Mouse (Mus musculus) heart, embryonic 13.5 days (tissue): ENCODE measurements around the gene Wnk2. TPM values are rescaled to one million over a fixed set of nuclear protein-coding genes. Genes with fewer than 3 reads are reported as not detected.

ENCODE experiments used
- ATAC-seq: fragments of 200-750 bp; cut with Nextera tagmentation; 2 replicates; pipeline ENCODE4 v1.8.0; 2017; ENCODE audit warnings: moderate TSS enrichment; ENCODE audit not compliant: insufficient number of reproducible peaks, low FRiP score, low TSS enrichment; ENCODE audit errors: extremely low read depth
- H3K27ac ChIP-seq: fragments of 300-500 bp; sonication (generic); replicated peaks from 2 replicates; pipeline ENCODE4 v1.5.1; 2015; ENCODE audit warnings: moderate library complexity, mild to moderate bottlenecking, inconsistent platforms
- H3K27me3 ChIP-seq: fragments of 300-500 bp; sonication (generic); replicated peaks from 2 replicates; pipeline ENCODE4 v1.6.1; 2015; ENCODE audit warnings: mild to moderate bottlenecking, inconsistent platforms
- H3K36me3 ChIP-seq: fragments of 300-500 bp; sonication (generic); 2 replicates; pipeline ENCODE4 v1.6.1; 2015; ENCODE audit warnings: mild to moderate bottlenecking, inconsistent platforms
- H3K4me1 ChIP-seq: fragments of 300-500 bp; sonication (generic); 2 replicates; pipeline ENCODE4 v1.6.1; 2015; ENCODE audit warnings: inconsistent platforms
- H3K4me2 ChIP-seq: fragments of 300-500 bp; sonication (generic); 2 replicates; pipeline ENCODE4 v1.6.1; 2015; ENCODE audit warnings: inconsistent platforms, mild to moderate bottlenecking, moderate library complexity
- H3K4me3 ChIP-seq: fragments of 300-500 bp; sonication (generic); 2 replicates; pipeline ENCODE4 v1.5.1; 2015; ENCODE audit warnings: moderate library complexity, mild to moderate bottlenecking, inconsistent platforms
- H3K9ac ChIP-seq: fragments of 300-500 bp; sonication (generic); 2 replicates; pipeline ENCODE4 v1.6.1; 2015; ENCODE audit warnings: inconsistent platforms, mild to moderate bottlenecking, moderate library complexity
- H3K9me3 ChIP-seq: fragments of 300-500 bp; sonication (generic); 2 replicates; pipeline ENCODE4 v1.6.1; 2016; ENCODE audit warnings: inconsistent platforms
- WGBS: fragments of 180-500 bp; shearing (Covaris S2); methylation state at CpG from one replicate; pipeline ENCODE4 v1.1.7; 2015; ENCODE audit warnings: mixed read lengths; 5-methylcytosine and 5-hydroxymethylcytosine counted together
- polyA plus RNA-seq: library from polyadenylated mRNA; unstranded; fragments of >200 nt; fragmentation: Nextera tagmentation; extraction: Ambion mirVana; gene quantifications from 2 replicates; pipeline ENCODE4 v1.2.1, GENCODE M21; 2015

Wnk2 gene
- polyA plus RNA-seq, 1 experiment from 2014 or later = 1.5 TPM

DNA sequence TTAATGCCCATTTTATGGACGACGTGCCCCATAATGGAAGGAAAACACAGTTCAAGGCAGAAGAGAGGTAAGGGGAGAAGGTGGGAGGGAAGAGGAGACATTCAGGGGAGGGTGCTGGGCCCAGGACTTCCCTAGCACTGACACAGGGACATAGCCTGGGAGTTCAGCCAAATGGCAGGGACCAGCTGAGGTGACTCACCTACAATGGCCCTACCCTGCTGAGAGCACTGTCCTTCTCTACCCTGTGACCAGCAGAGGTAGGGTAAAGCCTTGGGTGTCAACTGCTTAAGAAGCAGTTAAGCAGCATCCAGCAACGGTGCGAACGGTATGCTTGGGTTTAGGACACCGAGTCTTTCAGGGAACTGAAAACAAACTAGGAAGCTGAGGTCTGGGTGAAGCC, 58.9 kb downstream of the Wnk2 start:
- no peak overlapping the region for H3K9ac ChIP-seq
- WGBS = 85% methylated on average over 6 of the region's 6 CpGs
- H3K9me3 ChIP-seq = no peaks in the 10 kb centered on the region
- no peaks in the 10 kb centered on the region for H3K27me3 ChIP-seq
- H3K4me2 ChIP-seq = no peak overlapping the region
- no peak overlapping the region for H3K27ac ChIP-seq
- H3K4me1 ChIP-seq = peaks cover 15% of the 10 kb centered on the region
- no peak for ATAC-seq
- 0 out of 2 replicates have a peak, but pooled peaks cover 3% of the 10 kb centered on the region for H3K36me3 ChIP-seq
- no peak overlapping the region for H3K4me3 ChIP-seq

DNA sequence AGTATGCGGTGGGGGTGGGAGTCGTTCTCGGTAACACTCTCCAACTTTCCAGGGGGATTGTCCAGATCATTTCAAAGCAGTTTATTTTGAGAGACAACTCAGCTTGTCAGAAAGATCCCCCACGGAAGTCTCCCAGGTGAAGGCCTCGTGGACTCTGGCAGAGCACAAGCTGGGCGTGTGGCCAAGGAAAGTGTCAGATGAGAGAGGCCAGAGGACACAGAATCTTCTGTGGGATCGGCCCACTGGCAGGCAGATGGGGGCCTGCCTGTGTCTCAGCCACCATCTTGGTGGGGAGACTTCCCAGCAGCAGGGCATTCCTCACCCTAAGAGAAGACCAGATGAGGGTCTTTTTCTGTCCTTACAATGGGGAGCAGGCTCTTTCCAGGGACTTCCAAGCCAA, 60.4 kb downstream of the Wnk2 start:
- no peaks in the 10 kb centered on the region for H3K9me3 ChIP-seq
- no peak overlapping the region for H3K4me3 ChIP-seq
- 0 out of 2 replicates have a peak, but pooled peaks cover 3% of the 10 kb centered on the region for H3K36me3 ChIP-seq
- no peak overlapping the region for H3K4me2 ChIP-seq
- peaks cover 15% of the 10 kb centered on the region for H3K4me1 ChIP-seq
- H3K9ac ChIP-seq = no peak overlapping the region
- no peaks in the 10 kb centered on the region for H3K27me3 ChIP-seq
- ATAC-seq = no peak
- peak overlapping the region; percentile 72 for H3K27ac ChIP-seq
- 27% methylated on average over 7 of the region's 7 CpGs for WGBS

DNA sequence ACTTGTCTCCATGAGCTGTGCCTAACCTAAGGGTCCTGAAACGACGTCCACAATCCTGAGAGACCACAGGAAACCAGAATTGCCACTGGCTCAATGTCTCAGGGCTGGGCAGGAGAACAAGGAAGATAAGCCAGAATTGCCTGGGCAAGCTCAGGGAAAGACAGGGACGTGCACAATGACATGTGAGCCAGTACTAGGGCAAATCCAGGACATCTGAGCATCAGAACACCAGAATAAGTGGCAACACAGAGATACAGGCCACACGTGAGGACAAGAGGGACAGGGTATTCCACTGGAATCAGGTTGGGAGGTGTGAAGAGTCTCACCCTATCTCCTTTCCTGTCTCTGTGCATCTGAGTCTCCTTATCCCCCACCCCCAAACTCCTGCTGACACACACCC, 61.4 kb downstream of the Wnk2 start:
- no peak overlapping the region for H3K4me3 ChIP-seq
- no peaks in the 10 kb centered on the region for H3K27me3 ChIP-seq
- H3K4me1 ChIP-seq = peaks cover 15% of the 10 kb centered on the region
- H3K4me2 ChIP-seq = no peak overlapping the region
- H3K9ac ChIP-seq = no peak overlapping the region
- H3K9me3 ChIP-seq = no peaks in the 10 kb centered on the region
- H3K36me3 ChIP-seq = no peaks in the 10 kb centered on the region
- H3K27ac ChIP-seq = peak overlapping the region; percentile 72; the same call in 1 of the 2 replicates
- ATAC-seq = no peak
- 38% methylated on average over 4 of the region's 4 CpGs for WGBS

DNA sequence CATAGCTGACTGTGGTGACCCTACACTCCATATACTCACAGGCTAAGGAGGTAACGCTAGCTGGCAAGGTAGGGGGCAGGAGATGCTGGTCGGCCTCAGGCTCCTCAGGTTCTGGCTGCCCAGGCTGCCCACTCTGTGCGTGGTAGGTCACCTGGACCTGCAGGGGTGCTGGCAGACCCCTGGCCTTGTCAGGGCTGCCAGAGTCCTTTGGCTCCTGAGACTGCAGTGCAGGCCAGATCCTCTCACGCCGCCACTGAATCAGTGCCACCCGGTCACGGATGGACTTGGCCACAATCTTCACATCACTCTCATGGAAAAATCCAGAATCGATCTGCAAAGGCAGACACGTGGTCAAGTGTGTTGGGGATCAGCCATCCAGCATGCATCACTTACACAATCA, 62.6 kb downstream of the Wnk2 start:
- Histone ChIP-seq H3K4me2 (no peak overlapping the region), H3K36me3 (no peaks in the 10 kb centered on the region), H3K4me1 (peaks cover 15% of the 10 kb centered on the region), H3K27me3 (no peaks in the 10 kb centered on the region), H3K27ac (no peak overlapping the region), H3K9ac (no peak overlapping the region), H3K9me3 (no peaks in the 10 kb centered on the region), H3K4me3 (no peak overlapping the region)
- 89% methylated on average over 9 of the region's 9 CpGs for WGBS
- no peak for ATAC-seq

DNA sequence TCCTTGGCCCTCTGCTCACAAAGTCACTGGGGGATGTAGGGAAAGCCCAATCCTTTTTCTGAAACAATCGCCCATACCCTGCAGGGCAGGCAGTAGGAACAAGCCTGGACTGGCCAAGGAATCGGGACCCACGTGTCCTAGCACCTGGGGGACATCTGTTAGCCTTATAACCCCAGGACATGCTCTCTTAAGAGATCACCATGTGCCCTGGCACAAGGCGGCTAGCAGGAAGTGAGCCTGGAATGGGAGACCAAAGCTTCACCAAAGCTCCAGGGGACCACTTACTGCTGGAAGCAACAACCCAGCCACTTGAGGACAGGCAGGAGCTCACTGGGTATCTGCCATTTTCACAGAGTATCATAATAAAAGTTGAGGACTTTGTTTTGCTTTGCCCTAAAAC, 63.0 kb downstream of the Wnk2 start:
- H3K9ac ChIP-seq = no peak overlapping the region
- H3K36me3 ChIP-seq = no peaks in the 10 kb centered on the region
- WGBS = 70% methylated on average over 4 of the region's 4 CpGs
- no peaks in the 10 kb centered on the region for H3K9me3 ChIP-seq
- ATAC-seq = no peak
- H3K4me1 ChIP-seq = peaks cover 15% of the 10 kb centered on the region
- no peak overlapping the region for H3K4me2 ChIP-seq
- H3K27ac ChIP-seq = no peak overlapping the region
- H3K4me3 ChIP-seq = no peak overlapping the region
- no peaks in the 10 kb centered on the region for H3K27me3 ChIP-seq

DNA sequence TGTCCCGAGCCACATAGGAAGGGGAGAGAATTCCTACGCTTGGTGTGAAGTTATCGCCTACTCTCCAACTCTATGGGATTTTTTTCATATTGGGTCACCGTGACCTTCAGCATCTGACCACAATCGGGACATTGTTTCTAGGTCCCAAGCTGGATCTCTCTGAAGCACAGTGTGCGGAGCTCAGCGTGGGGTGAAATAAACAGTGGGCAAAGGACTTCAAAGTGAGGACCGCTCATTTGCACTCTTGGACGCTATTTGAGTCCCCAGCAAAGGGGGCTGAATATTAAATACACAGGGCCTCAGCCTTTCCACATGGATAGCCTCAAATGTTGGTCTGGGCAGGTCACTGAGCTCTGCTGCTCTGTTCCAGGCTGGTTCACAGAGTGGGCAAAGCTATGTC, 63.9 kb downstream of the Wnk2 start:
- H3K36me3 ChIP-seq = no peaks in the 10 kb centered on the region
- no peaks in the 10 kb centered on the region for H3K27me3 ChIP-seq
- no peak overlapping the region for H3K4me3 ChIP-seq
- 75% methylated on average over 9 of the region's 9 CpGs for WGBS
- no peaks in the 10 kb centered on the region for H3K9me3 ChIP-seq
- no peak overlapping the region for H3K27ac ChIP-seq
- no peak for ATAC-seq
- H3K9ac ChIP-seq = no peak overlapping the region
- peaks cover 15% of the 10 kb centered on the region for H3K4me1 ChIP-seq
- H3K4me2 ChIP-seq = no peak overlapping the region

DNA sequence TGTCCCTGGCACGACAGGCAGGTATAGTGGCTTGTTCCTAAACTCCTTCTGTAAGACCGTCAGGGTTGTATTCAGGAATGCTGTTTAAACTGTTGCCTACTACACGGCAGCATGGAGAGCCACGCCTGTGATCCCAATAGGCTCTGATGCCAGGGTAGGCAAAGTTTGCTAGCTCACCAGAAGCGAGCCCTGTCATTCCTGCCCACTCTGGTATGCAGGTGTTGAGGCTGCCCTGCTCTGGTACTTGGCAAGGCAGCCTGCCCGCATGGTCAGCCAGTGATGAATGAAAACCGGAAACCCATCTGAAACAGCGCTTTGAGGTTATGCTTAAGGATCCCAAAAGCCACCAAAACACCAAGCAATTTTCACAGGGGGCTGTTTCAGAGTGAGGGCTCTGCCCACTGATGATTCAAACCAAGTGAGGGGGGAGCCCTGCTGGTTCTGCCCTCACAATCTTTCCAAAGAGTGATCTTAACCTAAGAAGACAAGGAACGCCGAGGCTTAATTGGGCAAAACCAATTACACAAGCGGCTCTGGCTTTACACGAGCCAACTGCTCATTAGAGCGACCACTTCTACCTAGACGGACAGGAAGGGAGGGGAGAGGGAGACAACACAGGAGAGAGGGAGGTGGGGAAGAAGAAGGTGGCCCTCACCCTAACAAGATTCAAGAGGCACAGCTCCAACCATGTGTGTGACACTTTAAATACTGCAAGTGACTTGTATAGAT, 65.5 kb downstream of the Wnk2 start:
- Histone ChIP-seq H3K27ac (no peak overlapping the region), H3K4me3 (no peak overlapping the region), H3K27me3 (no peaks in the 10 kb centered on the region), H3K4me1 (peaks cover 11% of the 10 kb centered on the region), H3K9ac (no peak overlapping the region), H3K36me3 (no peaks in the 10 kb centered on the region), H3K4me2 (no peak overlapping the region), H3K9me3 (no peaks in the 10 kb centered on the region)
- ATAC-seq = no peak
- 80% methylated on average over 14 of the region's 14 CpGs for WGBS

DNA sequence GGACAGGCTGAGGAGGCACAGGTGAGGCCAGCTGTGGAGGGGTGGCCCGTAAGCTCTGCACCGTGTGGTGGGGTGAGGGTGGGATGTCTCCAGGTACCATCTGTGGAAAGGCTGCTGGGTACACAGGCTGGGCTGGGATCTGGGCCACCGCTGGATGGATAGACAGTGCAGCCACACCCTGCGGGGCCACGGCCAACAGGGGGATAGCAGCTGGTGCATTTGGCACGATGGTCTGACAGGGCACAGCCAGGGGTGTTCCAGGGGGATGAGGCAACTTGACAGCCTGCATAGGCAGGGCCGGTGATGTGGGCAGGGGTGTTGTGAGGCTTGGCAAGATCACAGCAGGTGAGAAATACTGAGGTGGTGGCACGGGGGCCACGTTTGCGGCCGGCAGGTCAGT, 71.6 kb downstream of the Wnk2 start:
- Histone ChIP-seq H3K36me3 (no peaks in the 10 kb centered on the region), H3K4me3 (no peak overlapping the region), H3K4me1 (no peaks in the 10 kb centered on the region), H3K9ac (no peak overlapping the region), H3K27me3 (peaks cover 3% of the 10 kb centered on the region; the same call in 1 of the 2 replicates), H3K4me2 (no peak overlapping the region), H3K9me3 (no peaks in the 10 kb centered on the region), H3K27ac (no peak overlapping the region)
- WGBS = 79% methylated on average over 11 of the region's 11 CpGs
- no peak for ATAC-seq

DNA sequence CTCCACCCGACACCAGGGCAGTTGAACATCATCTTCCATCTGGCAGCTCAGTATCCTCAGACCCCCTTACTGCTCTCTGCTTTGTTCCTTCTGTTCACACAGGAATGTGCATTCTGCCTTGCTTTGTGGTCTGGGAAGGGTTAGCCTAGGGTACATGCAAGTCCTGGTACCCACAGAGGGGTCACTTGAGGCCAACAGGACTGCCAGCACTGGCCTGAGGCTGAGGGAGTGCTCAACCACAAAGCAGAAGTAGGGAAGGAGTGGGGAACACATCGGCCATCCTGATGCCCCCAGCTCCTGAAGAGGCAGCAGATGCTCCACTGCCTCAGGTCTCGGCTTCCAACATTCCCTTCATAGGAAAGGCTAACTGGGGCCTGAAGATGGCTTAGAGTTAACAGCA, 72.4 kb downstream of the Wnk2 start:
- Histone ChIP-seq H3K4me3 (no peak overlapping the region), H3K4me1 (no peaks in the 10 kb centered on the region), H3K4me2 (no peak overlapping the region), H3K9me3 (no peaks in the 10 kb centered on the region), H3K27me3 (peaks cover 3% of the 10 kb centered on the region; the same call in 1 of the 2 replicates), H3K9ac (no peak overlapping the region), H3K36me3 (no peaks in the 10 kb centered on the region), H3K27ac (no peak overlapping the region)
- 77% methylated on average over 3 of the region's 3 CpGs for WGBS
- ATAC-seq = no peak

DNA sequence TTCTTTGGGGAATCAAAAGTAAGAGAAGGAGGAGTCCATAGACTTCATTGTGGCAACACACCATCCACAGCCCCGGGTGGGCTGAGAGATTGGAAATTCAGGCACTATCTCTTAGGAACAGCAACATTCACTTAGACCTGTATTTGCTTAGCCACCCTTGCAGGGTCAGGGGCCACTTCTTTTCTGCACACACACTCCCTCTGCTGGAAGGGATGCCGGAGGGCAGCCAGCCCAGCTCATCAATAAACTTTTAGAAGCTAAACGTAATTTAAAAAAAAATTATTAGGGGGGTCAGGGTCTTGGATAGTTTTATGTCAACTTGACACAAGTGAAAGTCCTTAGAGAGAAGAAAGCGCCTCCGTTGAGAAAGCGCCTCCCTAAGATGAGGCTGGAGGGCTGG, 74.5 kb downstream of the Wnk2 start:
- H3K9ac ChIP-seq = no peak overlapping the region
- H3K27me3 ChIP-seq = peaks cover 3% of the 10 kb centered on the region; the same call in 1 of the 2 replicates
- no peaks in the 10 kb centered on the region for H3K9me3 ChIP-seq
- H3K4me1 ChIP-seq = no peaks in the 10 kb centered on the region
- no peak overlapping the region for H3K4me2 ChIP-seq
- H3K4me3 ChIP-seq = no peak overlapping the region
- WGBS = 68% methylated on average over 6 of the region's 6 CpGs
- no peak for ATAC-seq
- no peaks in the 10 kb centered on the region for H3K36me3 ChIP-seq
- no peak overlapping the region for H3K27ac ChIP-seq

DNA sequence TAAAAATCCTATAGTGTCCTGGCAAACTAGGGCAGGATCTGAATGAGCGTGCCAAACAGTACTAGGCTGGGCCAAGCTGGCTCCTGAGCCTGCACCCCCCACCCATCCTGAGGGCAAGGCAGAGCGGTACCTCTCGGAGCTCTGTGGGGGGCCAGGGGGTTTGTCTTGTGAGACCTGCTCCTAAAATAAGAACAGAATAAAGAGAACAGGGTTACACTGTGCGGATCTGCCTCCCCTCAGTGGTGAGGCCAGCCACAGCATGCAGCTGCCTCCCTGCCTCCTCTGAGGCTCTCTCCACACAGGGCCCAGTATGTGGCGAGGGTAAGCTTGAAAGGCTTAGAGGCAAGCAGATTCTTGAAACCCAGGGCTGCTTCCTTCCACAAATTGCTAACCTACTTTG, 76.0 kb downstream of the Wnk2 start:
- H3K36me3 ChIP-seq = no peaks in the 10 kb centered on the region
- H3K27ac ChIP-seq = no peak overlapping the region
- H3K4me1 ChIP-seq = no peaks in the 10 kb centered on the region
- no peak for ATAC-seq
- no peaks in the 10 kb centered on the region for H3K9me3 ChIP-seq
- H3K27me3 ChIP-seq = peaks cover 6% of the 10 kb centered on the region; the same call in 1 of the 2 replicates
- H3K4me3 ChIP-seq = no peak overlapping the region
- WGBS = 80% methylated on average over 5 of the region's 5 CpGs
- H3K4me2 ChIP-seq = no peak overlapping the region
- no peak overlapping the region for H3K9ac ChIP-seq

DNA sequence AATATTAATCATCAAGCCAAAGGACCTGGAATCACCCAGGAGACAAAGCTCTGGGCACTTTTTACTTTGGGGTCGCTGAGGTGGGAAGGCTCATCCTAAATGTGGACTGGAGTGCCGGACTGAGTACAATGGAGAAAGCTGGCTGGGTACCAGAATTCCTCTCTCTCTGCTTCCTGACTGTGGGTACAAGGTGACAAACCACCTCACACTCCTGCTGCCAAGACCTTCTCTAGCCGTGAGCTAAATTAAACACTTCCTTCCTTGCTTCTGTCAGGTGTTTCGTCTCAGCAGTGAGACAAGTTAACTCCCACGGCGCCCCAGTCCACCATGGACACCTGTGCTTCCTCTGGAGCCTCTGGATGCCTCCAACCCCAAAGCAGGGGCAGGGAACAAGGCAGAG, 77.8 kb downstream of the Wnk2 start:
- Histone ChIP-seq H3K9me3 (no peaks in the 10 kb centered on the region), H3K27me3 (peaks cover 6% of the 10 kb centered on the region; the same call in 1 of the 2 replicates), H3K36me3 (no peaks in the 10 kb centered on the region), H3K27ac (no peak overlapping the region), H3K4me2 (no peak overlapping the region), H3K4me3 (no peak overlapping the region), H3K4me1 (no peaks in the 10 kb centered on the region), H3K9ac (no peak overlapping the region)
- 67% methylated on average over 6 of the region's 6 CpGs for WGBS
- no peak for ATAC-seq
